Mouse (Mus musculus) neural tube, embryonic 11.5 days (tissue): ENCODE measurements around the gene Kif2c. TPM values are rescaled to one million over a fixed set of nuclear protein-coding genes. Genes with fewer than 3 reads are reported as not detected.

Experiments used
- ATAC-seq: fragments of 200-750 bp; cut with Nextera tagmentation; 2 replicates; pipeline ENCODE4 v1.8.0; 2017; ENCODE audit warnings: moderate number of reproducible peaks, mild to moderate bottlenecking, moderate TSS enrichment, moderate library complexity; ENCODE audit not compliant: insufficient read depth, low FRiP score, low TSS enrichment
- DNase-seq: peaks from one replicate; pipeline ENCODE4 v3.0.0-alpha.2; 2015; ENCODE audit warnings: low spot score
- H3K27ac ChIP-seq: fragments of 300-500 bp; sonication (generic); 2 replicates; pipeline ENCODE4 v1.5.1; 2014; ENCODE audit warnings: low read depth, mild to moderate bottlenecking, low read length
- H3K27me3 ChIP-seq: fragments of 300-500 bp; sonication (generic); 2 replicates; pipeline ENCODE4 v1.6.1; 2014; ENCODE audit warnings: mild to moderate bottlenecking, low read length, mixed read lengths; ENCODE audit not compliant: control insufficient read depth, insufficient read depth
- H3K36me3 ChIP-seq: fragments of 300-500 bp; sonication (generic); 2 replicates; pipeline ENCODE4 v1.6.1; 2014; ENCODE audit warnings: mild to moderate bottlenecking, low read length, moderate library complexity, mixed read lengths; ENCODE audit not compliant: control insufficient read depth, insufficient read depth
- H3K4me1 ChIP-seq: fragments of 300-500 bp; sonication (generic); 2 replicates; pipeline ENCODE4 v1.6.1; 2014; ENCODE audit warnings: low read length, mixed read lengths; ENCODE audit not compliant: control insufficient read depth, insufficient read depth
- H3K4me2 ChIP-seq: fragments of 300-500 bp; sonication (generic); 2 replicates; pipeline ENCODE4 v1.6.1; 2014; ENCODE audit warnings: low read depth, mild to moderate bottlenecking, moderate library complexity
- H3K4me3 ChIP-seq: fragments of 300-500 bp; sonication (generic); 2 replicates; pipeline ENCODE4 v1.5.1; 2014; ENCODE audit warnings: low read depth, low read length
- H3K9ac ChIP-seq: fragments of 300-500 bp; sonication (generic); 2 replicates; pipeline ENCODE4 v1.6.1; 2014; ENCODE audit warnings: mild to moderate bottlenecking, low read length
- H3K9me3 ChIP-seq: fragments of 300-500 bp; sonication (generic); 2 replicates; pipeline ENCODE4 v1.6.1; 2016; ENCODE audit warnings: low read length; ENCODE audit not compliant: control insufficient read depth
- WGBS: fragments of 180-500 bp; shearing (Covaris S2); extraction: QIAGEN DNeasy Blood & Tissue Kit; methylation state at CpG from one replicate; pipeline ENCODE4 v1.1.7; 2014; 5-methylcytosine and 5-hydroxymethylcytosine counted together
- polyA plus RNA-seq: library from polyadenylated mRNA; unstranded; fragments of >200 nt; fragmentation: Nextera tagmentation; extraction: Ambion mirVana; gene quantifications from 2 replicates; pipeline ENCODE4 v1.2.1, GENCODE M21; 2014

Kif2c gene
- polyA plus RNA-seq, 1 experiment from 2014 or later: 80.0 TPM

DNA sequence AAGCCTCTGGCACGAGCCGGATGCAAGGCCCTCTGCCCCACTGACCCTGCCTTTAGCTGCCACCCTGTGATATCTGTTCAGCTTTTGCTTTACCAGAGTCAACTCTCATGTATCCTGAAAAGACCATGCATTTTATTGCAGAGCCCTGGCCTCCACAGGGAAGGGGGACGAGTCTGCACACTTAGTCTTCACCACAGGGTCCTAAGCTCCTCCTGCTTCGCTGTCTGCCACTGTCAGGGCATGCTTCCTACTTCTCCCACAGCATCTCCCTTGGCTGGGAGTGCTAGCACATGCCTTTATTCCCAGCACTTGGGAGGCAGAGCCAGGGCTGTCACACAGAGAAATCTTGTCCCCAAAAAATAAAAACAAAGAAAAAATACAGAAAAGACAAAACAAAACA, 21.3 kb downstream of the Kif2c start:
- Histone ChIP-seq H3K36me3 (peaks cover 27% of the 10 kb centered on the region), H3K9me3 (no peaks in the 10 kb centered on the region), H3K27me3 (no peaks in the 10 kb centered on the region), H3K4me1 (no peaks in the 10 kb centered on the region), H3K27ac (no peak overlapping the region), H3K9ac (no peak overlapping the region), H3K4me3 (no peak overlapping the region), H3K4me2 (no peak overlapping the region)
- whole genome bisulfite sequencing: 76% methylated on average over 4 of the region's 4 CpGs
- DNase-seq (no peak), ATAC-seq (no peak)

DNA sequence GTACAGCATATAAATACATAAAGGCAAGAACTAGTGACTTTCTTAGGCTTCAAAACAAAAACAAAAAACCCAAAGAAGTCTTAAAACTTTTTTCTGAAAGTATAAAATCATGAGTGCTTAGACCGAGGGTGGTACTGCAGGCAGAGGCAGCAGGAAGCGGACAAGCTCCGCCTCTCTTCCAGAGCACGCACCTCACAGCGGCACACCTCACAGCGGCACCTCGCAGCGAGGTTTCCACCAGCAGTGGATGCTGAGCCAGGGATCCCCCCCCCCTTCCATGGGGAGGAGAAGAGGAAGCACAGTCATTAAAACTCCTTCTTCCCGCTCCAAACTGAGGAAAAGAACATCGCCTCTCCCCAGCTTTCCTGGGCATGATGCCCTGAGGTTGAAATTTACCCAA, 22.8 kb downstream of the Kif2c start:
- H3K4me1 ChIP-seq: no peaks in the 10 kb centered on the region; the same call in 1 of the 2 replicates
- no peak overlapping the region for H3K27ac ChIP-seq
- H3K36me3 ChIP-seq: peaks cover 12% of the 10 kb centered on the region
- DNase-seq: no peak
- H3K9me3 ChIP-seq: no peaks in the 10 kb centered on the region
- ATAC-seq: no peak
- no peak overlapping the region for H3K4me2 ChIP-seq
- no peak overlapping the region for H3K9ac ChIP-seq
- 85% methylated on average over 10 of the region's 10 CpGs for WGBS
- H3K27me3 ChIP-seq: no peaks in the 10 kb centered on the region
- H3K4me3 ChIP-seq: no peak overlapping the region

- H3K27me3 ChIP-seq: no peaks in the 10 kb centered on the region
- H3K27ac ChIP-seq: peak overlapping the region; percentile 91; the same call in 1 of the 2 replicates
- H3K4me1 ChIP-seq: no peaks in the 10 kb centered on the region; the same call in 1 of the 2 replicates
- peaks cover 20% of the 10 kb centered on the region for H3K36me3 ChIP-seq
- H3K9me3 ChIP-seq: no peaks in the 10 kb centered on the region
- 33% methylated on average over 6 of the region's 6 CpGs for WGBS
- ATAC-seq (no peak), DNase-seq (no peak)
- H3K4me3 ChIP-seq: peak overlapping the region; percentile 99; the same call in 1 of the 2 replicates
- 0 out of 2 replicates have a peak overlapping the region, but pooled peaks have one; percentile 33 for H3K9ac ChIP-seq
- peak overlapping the region; percentile 34 for H3K4me2 ChIP-seq
These were observed 26.1 kb downstream of the Kif2c start for GRCm38 (mm10) chr4:117156372-117156771.

DNA sequence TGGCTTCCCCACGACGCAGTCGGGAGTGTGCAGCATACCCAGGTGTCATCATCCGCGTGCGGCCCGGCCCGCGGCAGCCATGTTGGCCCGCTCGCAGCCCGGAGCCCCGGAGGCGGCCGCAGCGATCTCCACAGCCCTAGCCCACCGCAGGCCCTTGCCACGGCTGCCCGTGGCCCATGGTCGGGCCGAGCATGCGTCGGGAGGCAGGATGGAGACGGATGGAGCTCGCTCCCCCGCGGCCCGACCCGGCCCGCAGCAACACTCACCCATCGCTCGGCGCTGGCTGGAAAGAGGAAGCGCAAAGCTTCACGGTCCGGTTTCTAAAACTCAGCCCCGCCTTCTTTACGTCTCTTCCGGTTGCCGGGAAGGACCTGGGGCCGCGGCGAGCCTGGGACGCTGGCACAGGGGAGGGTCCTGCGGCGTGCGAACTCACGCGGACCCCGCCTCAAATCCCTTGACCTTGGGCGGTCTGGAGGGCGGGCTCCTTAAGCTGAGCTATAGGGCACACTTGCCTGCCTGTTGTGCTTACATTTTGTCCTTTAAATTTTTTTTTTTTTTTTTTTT, 26.6 kb downstream of the Kif2c start, which contains the start of gene Rps8:
Rps8 (minus strand) TSS at position 452 of the 564 bp plus-strand sequence.
- DNase-seq (peak; percentile 92), ATAC-seq (peak; percentile 85)
- Histone ChIP-seq H3K27me3 (no peaks in the 10 kb centered on the region), H3K27ac (peak within 1 kb of the TSS; percentile 91), H3K36me3 (peaks cover 20% of the 10 kb centered on the region), H3K4me2 (peak within 1 kb of the TSS; percentile 95), H3K4me1 (no peaks in the 10 kb centered on the region; the same call in 1 of the 2 replicates), H3K4me3 (peak within 1 kb of the TSS; percentile 99), H3K9me3 (no peaks in the 10 kb centered on the region), H3K9ac (peak within 1 kb of the TSS; percentile 98)
- WGBS: under 1% methylated on average over 51 of the region's 52 CpGs

GRCm38 (mm10) chr4:117155020-117155791, 27.2 kb downstream of the Kif2c start:
- Histone ChIP-seq H3K4me3 (peak overlapping the region; percentile 99), H3K27me3 (no peaks in the 10 kb centered on the region), H3K36me3 (peaks cover 24% of the 10 kb centered on the region), H3K9me3 (no peaks in the 10 kb centered on the region), H3K9ac (peak overlapping the region; percentile 98), H3K27ac (peak overlapping the region; percentile 91), H3K4me2 (peak overlapping the region; percentile 95), H3K4me1 (no peaks in the 10 kb centered on the region; the same call in 1 of the 2 replicates)
- ATAC-seq (peak; percentile 15; the same call in 1 of the 2 replicates), DNase-seq (no peak)
- WGBS: 2% methylated on average over 44 of the region's 44 CpGs

- Histone ChIP-seq H3K9me3 (no peaks in the 10 kb centered on the region), H3K27ac (no peak overlapping the region), H3K36me3 (peaks cover 25% of the 10 kb centered on the region), H3K27me3 (no peaks in the 10 kb centered on the region), H3K9ac (no peak overlapping the region), H3K4me1 (no peaks in the 10 kb centered on the region; the same call in 1 of the 2 replicates), H3K4me3 (no peak overlapping the region), H3K4me2 (no peak overlapping the region)
- WGBS: 91% methylated on average over 5 of the region's 5 CpGs
- no peak for ATAC-seq
- no peak for DNase-seq
These were observed 29.7 kb downstream of the Kif2c start for GRCm38 (mm10) chr4:117152714-117153113.

- 85% methylated on average over 1 of the region's 1 CpGs for WGBS
- H3K36me3 ChIP-seq: peaks cover 25% of the 10 kb centered on the region
- H3K4me1 ChIP-seq: no peaks in the 10 kb centered on the region; the same call in 1 of the 2 replicates
- no peak overlapping the region for H3K4me3 ChIP-seq
- no peak overlapping the region for H3K4me2 ChIP-seq
- no peak for ATAC-seq
- no peak overlapping the region for H3K9ac ChIP-seq
- H3K27me3 ChIP-seq: no peaks in the 10 kb centered on the region
- no peak overlapping the region for H3K27ac ChIP-seq
- DNase-seq: no peak
- no peaks in the 10 kb centered on the region for H3K9me3 ChIP-seq
These were observed 31.0 kb downstream of the Kif2c start for GRCm38 (mm10) chr4:117151416-117151815.

GRCm38 (mm10) chr4:117150212-117150733, 32.2 kb downstream of the Kif2c start:
- peak; percentile 21; the same call in 1 of the 2 replicates for ATAC-seq
- Histone ChIP-seq H3K4me3 (no peak overlapping the region), H3K9ac (no peak overlapping the region), H3K9me3 (no peaks in the 10 kb centered on the region), H3K4me1 (no peaks in the 10 kb centered on the region; the same call in 1 of the 2 replicates), H3K27me3 (no peaks in the 10 kb centered on the region), H3K4me2 (no peak overlapping the region), H3K36me3 (peaks cover 25% of the 10 kb centered on the region), H3K27ac (no peak overlapping the region)
- DNase-seq: no peak
- 90% methylated on average over 6 of the region's 6 CpGs for WGBS
